9 mouse cellular contexts compared by ENCODE assay signal in genomic region chr17:84959665-84960020, GRCm38 (mm10). TPM values are rescaled to one million over a fixed set of nuclear protein-coding genes. Genes with fewer than 3 reads are reported as not detected.
DNase-seq lines count a peak whose midpoint lies in the region; ATAC-seq and TF ChIP-seq lines count a peak whose summit lies in the region.
"Had no signal": no experiment of that assay in that cellular context is flagged by ENCODE, and none has a peak within 500 bp of the region (broad histone marks: within the 10 kb centered on the region; RNA-seq: fewer than 3 reads in every experiment).

No protein-coding gene starts in this region.

- H3K9me3 ChIP-seq in lung, embryonic 14.5 days (ENCODE audit: low read depth, low read length) = no peaks in the 10 kb centered on the region
- H3K9me3 ChIP-seq in forebrain, embryonic 11.5 days (ENCODE audit: control insufficient read depth, low read length) = no peaks in the 10 kb centered on the region
- H3K9me3 ChIP-seq in limb, embryonic 10.5 days (replicated peaks) = no peaks in the 10 kb centered on the region
- H3K9me3 ChIP-seq in neural tube, embryonic 14.5 days (ENCODE audit: control insufficient read depth, low read length) = no peaks in the 10 kb centered on the region

- no peak for ATAC-seq in lung, embryonic 14.5 days (ENCODE audit: insufficient read depth)
- ATAC-seq in forebrain, embryonic 11.5 days (replicated peaks; ENCODE audit: low FRiP score) = no peak
- no peak for ATAC-seq in neural tube, embryonic 14.5 days (ENCODE audit: low read depth)
- no peak for ATAC-seq in erythroid progenitor cell, adult 5-6 weeks (replicated peaks; ENCODE audit: low FRiP score, poor library complexity, severe bottlenecking)
- ATAC-seq: activated CD4-positive, CD25-positive, alpha-beta regulatory T cell, adult 4 months had no signal

- TF ChIP-seq CTCF in lung, embryonic 14.5 days (IDR thresholded peaks at IDR 0.05; ENCODE audit: low read depth) = no peak

- H3K4me2 ChIP-seq in lung, embryonic 14.5 days = peak overlapping the region; percentile 71
- H3K4me2 ChIP-seq in forebrain, embryonic 11.5 days (ENCODE audit: low read depth, low read length, severe bottlenecking) = peak overlapping the region; percentile 54
- peak overlapping the region; percentile 67 for H3K4me2 ChIP-seq in neural tube, embryonic 14.5 days (ENCODE audit: low read depth, low read length)

- peak overlapping the region; percentile 96 for H3K9ac ChIP-seq in lung, embryonic 14.5 days
- no peak overlapping the region for H3K9ac ChIP-seq in forebrain, embryonic 11.5 days (ENCODE audit: low read length)
- H3K9ac ChIP-seq in neural tube, embryonic 14.5 days (replicated peaks; ENCODE audit: low read depth, low read length) = no peak overlapping the region

- H3K36me3 ChIP-seq in lung, embryonic 14.5 days (ENCODE audit: insufficient read depth) = no peaks in the 10 kb centered on the region
- no peaks in the 10 kb centered on the region for H3K36me3 ChIP-seq in forebrain, embryonic 11.5 days (ENCODE audit: control insufficient read depth, insufficient read depth, low read length)
- H3K36me3 ChIP-seq in limb, embryonic 10.5 days = peaks cover 8% of the 10 kb centered on the region
- no peaks in the 10 kb centered on the region for H3K36me3 ChIP-seq in neural tube, embryonic 14.5 days (ENCODE audit: control insufficient read depth, insufficient read depth, low read length)

- WGBS in lung, embryonic 14.5 days = 32% methylated on average over 3 of the region's 3 CpGs
- WGBS in forebrain, embryonic 11.5 days = 70% methylated on average over 3 of the region's 3 CpGs
- WGBS in limb, embryonic 10.5 days = 73% methylated on average over 3 of the region's 3 CpGs
- 67% methylated on average over 3 of the region's 3 CpGs for WGBS in neural tube, embryonic 14.5 days

- H3K4me3 ChIP-seq in lung, embryonic 14.5 days (ENCODE audit: low read depth, low read length) = peak overlapping the region; percentile 95
- H3K4me3 ChIP-seq in forebrain, embryonic 11.5 days (ENCODE audit: low read depth, low read length) = peak overlapping the region; percentile 95
- H3K4me3 ChIP-seq in limb, embryonic 10.5 days = peak overlapping the region; percentile 92
- peak overlapping the region; percentile 91 for H3K4me3 ChIP-seq in neural tube, embryonic 14.5 days (ENCODE audit: low read depth, low read length)

- no peak for DNase-seq in lung, embryonic 14.5 days
- no peak for DNase-seq in lung, postnatal 4 days
- DNase-seq in forebrain, embryonic 11.5 days (ENCODE audit: low spot score) = no peak
- DNase-seq in limb, embryonic 10.5 days (ENCODE audit: low spot score) = no peak
- DNase-seq in left cerebral cortex, postnatal 25 days (ENCODE audit: low spot score in 2 of 2) = no peak
- no peak for DNase-seq in cerebellum, postnatal 10 days

- H3K4me1 ChIP-seq in lung, embryonic 14.5 days (ENCODE audit: insufficient read depth) = peaks cover 15% of the 10 kb centered on the region
- H3K4me1 ChIP-seq in forebrain, embryonic 11.5 days (replicated peaks; ENCODE audit: control insufficient read depth, insufficient read depth, low read length) = peaks cover 3% of the 10 kb centered on the region; the same call in 1 of the 2 replicates
- H3K4me1 ChIP-seq in limb, embryonic 10.5 days = peaks cover 25% of the 10 kb centered on the region
- peaks cover 25% of the 10 kb centered on the region for H3K4me1 ChIP-seq in neural tube, embryonic 14.5 days (ENCODE audit: control insufficient read depth, insufficient read depth, low read length)

- H3K27ac ChIP-seq in lung, embryonic 14.5 days (ENCODE audit: low read depth) = no peak overlapping the region
- no peak overlapping the region for H3K27ac ChIP-seq in forebrain, embryonic 11.5 days (ENCODE audit: low read depth, low read length)
- H3K27ac ChIP-seq in limb, embryonic 10.5 days = no peak overlapping the region
- no peak overlapping the region for H3K27ac ChIP-seq in neural tube, embryonic 14.5 days (ENCODE audit: low read depth, low read length)

- H3K27me3 ChIP-seq in lung, embryonic 14.5 days (ENCODE audit: insufficient read depth, low read length) = no peaks in the 10 kb centered on the region
- H3K27me3 ChIP-seq in forebrain, embryonic 11.5 days (ENCODE audit: control insufficient read depth, insufficient read depth, low read length) = no peaks in the 10 kb centered on the region
- no peaks in the 10 kb centered on the region for H3K27me3 ChIP-seq in limb, embryonic 10.5 days (ENCODE audit: low read depth, poor library complexity, severe bottlenecking)
- H3K27me3 ChIP-seq in neural tube, embryonic 14.5 days (ENCODE audit: control insufficient read depth, insufficient read depth, low read length) = no peaks in the 10 kb centered on the region

- intact Hi-C loops in left cerebral cortex, postnatal 25 days (cut with DNase I) = loop anchor here (5.0 kb wide), 1 partner anchor 82 kb away; no protein-coding TSS in a partner anchor

RNA-seq across cellular contexts. Expression of gene Ppm1b, which starts 3.1 kb away (rescaled TPM):
- 61.5 and 68.2 TPM in 2 replicates for polyA plus RNA-seq in lung, embryonic 14.5 days (2014; fragmentation: Nextera tagmentation; extraction: Ambion mirVana)
- polyA plus RNA-seq in forebrain, embryonic 11.5 days (2014; fragmentation: Nextera tagmentation; extraction: Ambion mirVana) = 94.7 and 99.5 TPM in 2 replicates
- 59.5 and 71.7 TPM in 2 replicates for polyA plus RNA-seq in limb, embryonic 10.5 days (2016; fragmentation: Nextera tagmentation; extraction: Ambion mirVana)
- polyA plus RNA-seq in neural tube, embryonic 14.5 days (2014; fragmentation: Nextera tagmentation; extraction: Ambion mirVana) = 82.9 and 98.4 TPM in 2 replicates
- total RNA-seq in left cerebral cortex, postnatal 25 days (2021) = 100 to 1,000 TPM; 151 to 152 TPM
- total RNA-seq in erythroid progenitor cell, adult 5-6 weeks (2015; ENCODE audit: low replicate concordance) = 102 and 124 TPM in 2 replicates
- total RNA-seq in erythroid progenitor cell, adult 5-6 weeks (2017; ENCODE audit: low replicate concordance) = 107 and 145 TPM in 2 replicates
